Mouse (Mus musculus) forebrain, embryonic 14.5 days (tissue): ENCODE measurements around the gene Fbxw4. TPM values are rescaled to one million over a fixed set of nuclear protein-coding genes. Genes with fewer than 3 reads are reported as not detected.
A peak's percentile ranks its signal among the peaks of the same experiment; 100 is the strongest.

Experiments used
- ATAC-seq: fragments of 200-750 bp; cut with Nextera tagmentation; 2 replicates; pipeline ENCODE4 v1.8.0; 2017; ENCODE audit warnings: mild to moderate bottlenecking, moderate library complexity
- DNase-seq: peaks from one replicate; pipeline ENCODE4 v3.0.0-alpha.2; 2015; ENCODE audit warnings: low spot score
- H3K27ac ChIP-seq: fragments of 300-500 bp; sonication (generic); 2 replicates; pipeline ENCODE4 v1.5.1; 2014; ENCODE audit warnings: low read depth, mild to moderate bottlenecking, control low read depth, low read length, moderate library complexity
- H3K27me3 ChIP-seq: fragments of 300-500 bp; sonication (generic); replicated peaks from 2 replicates; pipeline ENCODE4 v1.6.1; 2014; ENCODE audit warnings: low read length, control low read depth, mixed read lengths; ENCODE audit not compliant: control insufficient read depth, insufficient read depth
- H3K36me3 ChIP-seq: fragments of 300-500 bp; sonication (generic); 2 replicates; pipeline ENCODE4 v1.6.1; 2014; ENCODE audit warnings: low read length, control low read depth; ENCODE audit not compliant: control insufficient read depth, insufficient read depth
- H3K4me1 ChIP-seq: fragments of 300-500 bp; sonication (generic); 2 replicates; pipeline ENCODE4 v1.6.1; 2014; ENCODE audit warnings: antibody characterized with exemption, low read length, control low read depth; ENCODE audit not compliant: control insufficient read depth, insufficient read depth
- H3K4me2 ChIP-seq: fragments of 300-500 bp; sonication (generic); 2 replicates; pipeline ENCODE4 v1.6.1; 2014; ENCODE audit warnings: mild to moderate bottlenecking, control low read depth, low read length
- H3K4me3 ChIP-seq: fragments of 300-500 bp; sonication (generic); 2 replicates; pipeline ENCODE4 v1.5.1; 2014; ENCODE audit warnings: low read depth, low read length, control low read depth
- H3K9ac ChIP-seq: fragments of 300-500 bp; sonication (generic); 2 replicates; pipeline ENCODE4 v1.6.1; 2014; ENCODE audit warnings: mild to moderate bottlenecking, low read length, control low read depth, moderate library complexity
- H3K9me3 ChIP-seq: fragments of 300-500 bp; sonication (generic); replicated peaks from 2 replicates; pipeline ENCODE4 v1.6.1; 2016; ENCODE audit warnings: low read length, control low read depth, mixed read lengths; ENCODE audit not compliant: control insufficient read depth
- WGBS: fragments of 180-500 bp; shearing (Covaris S2); extraction: QIAGEN DNeasy Blood & Tissue Kit; methylation state at CpG from one replicate; pipeline ENCODE4 v1.1.7; 2014; 5-methylcytosine and 5-hydroxymethylcytosine counted together
- polyA plus RNA-seq: library from polyadenylated mRNA; unstranded; fragments of >200 nt; fragmentation: Nextera tagmentation; extraction: Ambion mirVana; gene quantifications from 2 replicates; pipeline ENCODE4 v1.2.1, GENCODE M21; 2014

Gene Fbxw4
- polyA plus RNA-seq, 1 experiment from 2014 or later = 4.7 TPM

- peaks cover 6% of the 10 kb centered on the region; the same call in 1 of the 2 replicates for H3K27me3 ChIP-seq
- no peaks in the 10 kb centered on the region for H3K9me3 ChIP-seq
- DNase-seq (peak; percentile 32), ATAC-seq (peak; percentile 46; the same call in 1 of the 2 replicates)
- peak overlapping the region; percentile 21; the same call in 1 of the 2 replicates for H3K9ac ChIP-seq
- no peaks in the 10 kb centered on the region for H3K36me3 ChIP-seq
- H3K4me1 ChIP-seq = peaks cover 30% of the 10 kb centered on the region
- WGBS = 27% methylated on average over 12 of the region's 12 CpGs
- H3K4me2 ChIP-seq = no peak overlapping the region
- H3K4me3 ChIP-seq = no peak overlapping the region
- no peak overlapping the region for H3K27ac ChIP-seq
Observed at GRCm38 (mm10) chr19:45615415-45616213, 44.5 kb downstream of the Fbxw4 start.

GRCm38 (mm10) chr19:45614928-45615327 lies 45.2 kb downstream of the Fbxw4 start:
- WGBS = 41% methylated on average over 3 of the region's 3 CpGs
- peak; percentile 39 for DNase-seq

GRCm38 (mm10) chr19:45614375-45614774 lies 45.7 kb downstream of the Fbxw4 start:
- DNase-seq = peak; percentile 57
- H3K9ac ChIP-seq = no peak overlapping the region
- peaks cover 30% of the 10 kb centered on the region for H3K4me1 ChIP-seq
- H3K4me3 ChIP-seq = no peak overlapping the region
- peaks cover 6% of the 10 kb centered on the region; the same call in 1 of the 2 replicates for H3K27me3 ChIP-seq
- H3K27ac ChIP-seq = no peak overlapping the region
- no peaks in the 10 kb centered on the region for H3K36me3 ChIP-seq
- H3K4me2 ChIP-seq = no peak overlapping the region
- WGBS = 47% methylated on average over 8 of the region's 8 CpGs
- no peak for ATAC-seq
- H3K9me3 ChIP-seq = no peaks in the 10 kb centered on the region

More at GRCm38 (mm10) chr19:45614928-45615327, 45.2 kb downstream of the Fbxw4 start:
- peaks cover 30% of the 10 kb centered on the region for H3K4me1 ChIP-seq
- no peaks in the 10 kb centered on the region for H3K36me3 ChIP-seq
- H3K9ac ChIP-seq = peak overlapping the region; percentile 21; the same call in 1 of the 2 replicates
- no peak overlapping the region for H3K4me3 ChIP-seq
- no peak overlapping the region for H3K4me2 ChIP-seq
- no peak overlapping the region for H3K27ac ChIP-seq
- peak; percentile 37; the same call in 1 of the 2 replicates for ATAC-seq
- H3K9me3 ChIP-seq = no peaks in the 10 kb centered on the region
- peaks cover 6% of the 10 kb centered on the region; the same call in 1 of the 2 replicates for H3K27me3 ChIP-seq

GRCm38 (mm10) chr19:45610823-45611222 lies 49.3 kb downstream of the Fbxw4 start:
- Histone ChIP-seq H3K4me3 (no peak overlapping the region), H3K27ac (no peak overlapping the region), H3K36me3 (no peaks in the 10 kb centered on the region), H3K27me3 (peaks cover 9% of the 10 kb centered on the region; the same call in 1 of the 2 replicates), H3K9ac (no peak overlapping the region), H3K9me3 (no peaks in the 10 kb centered on the region), H3K4me2 (no peak overlapping the region), H3K4me1 (peaks cover 27% of the 10 kb centered on the region)
- 74% methylated on average over 5 of the region's 5 CpGs for WGBS
- DNase-seq = no peak
- ATAC-seq = no peak

GRCm38 (mm10) chr19:45608648-45609339 lies 51.3 kb downstream of the Fbxw4 start:
- no peak overlapping the region for H3K4me2 ChIP-seq
- no peak overlapping the region for H3K4me3 ChIP-seq
- H3K4me1 ChIP-seq = peaks cover 13% of the 10 kb centered on the region
- no peaks in the 10 kb centered on the region for H3K9me3 ChIP-seq
- H3K27me3 ChIP-seq = peaks cover 28% of the 10 kb centered on the region
- DNase-seq = no peak
- 79% methylated on average over 13 of the region's 13 CpGs for WGBS
- ATAC-seq = no peak
- no peaks in the 10 kb centered on the region for H3K36me3 ChIP-seq
- H3K9ac ChIP-seq = no peak overlapping the region
- no peak overlapping the region for H3K27ac ChIP-seq

- H3K4me3 ChIP-seq = no peak overlapping the region
- WGBS = 5% methylated on average over 7 of the region's 7 CpGs
- no peaks in the 10 kb centered on the region for H3K36me3 ChIP-seq
- H3K4me1 ChIP-seq = peaks cover 13% of the 10 kb centered on the region
- H3K27ac ChIP-seq = peak overlapping the region; percentile 66; the same call in 1 of the 2 replicates
- peak; percentile 78 for DNase-seq
- peak overlapping the region; percentile 35; the same call in 1 of the 2 replicates for H3K9ac ChIP-seq
- peaks cover 37% of the 10 kb centered on the region for H3K27me3 ChIP-seq
- peak; percentile 81 for ATAC-seq
- no peak overlapping the region for H3K4me2 ChIP-seq
- no peaks in the 10 kb centered on the region for H3K9me3 ChIP-seq
Observed at GRCm38 (mm10) chr19:45607479-45607878, 52.6 kb downstream of the Fbxw4 start.

- Histone ChIP-seq H3K4me2 (no peak overlapping the region), H3K27ac (no peak overlapping the region), H3K9me3 (no peaks in the 10 kb centered on the region), H3K9ac (no peak overlapping the region), H3K4me3 (no peak overlapping the region), H3K36me3 (no peaks in the 10 kb centered on the region), H3K4me1 (peaks cover 13% of the 10 kb centered on the region), H3K27me3 (peaks cover 43% of the 10 kb centered on the region)
- no peak for DNase-seq
- no peak for ATAC-seq
- WGBS = 40% methylated on average over 4 of the region's 4 CpGs
Observed at GRCm38 (mm10) chr19:45606701-45607100, 53.4 kb downstream of the Fbxw4 start.

GRCm38 (mm10) chr19:45602606-45603005 lies 57.5 kb downstream of the Fbxw4 start:
- peaks cover 79% of the 10 kb centered on the region for H3K27me3 ChIP-seq
- WGBS = 96% methylated on average over 5 of the region's 5 CpGs
- no peak for ATAC-seq

More at GRCm38 (mm10) chr19:45602606-45603005, 57.5 kb downstream of the Fbxw4 start:
- H3K4me2 ChIP-seq = no peak overlapping the region
- H3K9ac ChIP-seq = no peak overlapping the region
- no peaks in the 10 kb centered on the region for H3K9me3 ChIP-seq
- H3K27ac ChIP-seq = no peak overlapping the region
- no peak overlapping the region for H3K4me3 ChIP-seq
- peaks cover 8% of the 10 kb centered on the region for H3K4me1 ChIP-seq
- no peaks in the 10 kb centered on the region for H3K36me3 ChIP-seq
- DNase-seq = no peak
